Mouse (Mus musculus) forebrain, embryonic 10.5 days (tissue): ENCODE measurements around the gene Zfp846. TPM values are rescaled to one million over a fixed set of nuclear protein-coding genes. Genes with fewer than 3 reads are reported as not detected.

Experiments used
- DNase-seq: peaks from one replicate; pipeline ENCODE4 v3.0.0-alpha.2; 2017; ENCODE audit warnings: low spot score; ENCODE audit errors: extremely low spot score
- H3K27ac ChIP-seq: fragments of 300-500 bp; sonication (generic); 2 replicates; pipeline ENCODE4 v1.5.1; 2016; ENCODE audit warnings: mild to moderate bottlenecking
- H3K27me3 ChIP-seq: fragments of 300-500 bp; sonication (generic); 2 replicates; pipeline ENCODE4 v1.6.1; 2016; ENCODE audit warnings: mild to moderate bottlenecking; ENCODE audit not compliant: poor library complexity, severe bottlenecking
- H3K36me3 ChIP-seq: fragments of 300-500 bp; sonication (generic); replicated peaks from 2 replicates; pipeline ENCODE4 v1.6.1; 2016; ENCODE audit warnings: mild to moderate bottlenecking, moderate library complexity
- H3K4me1 ChIP-seq: fragments of 300-500 bp; sonication (generic); 2 replicates; pipeline ENCODE4 v1.6.1; 2016
- H3K4me3 ChIP-seq: fragments of 300-500 bp; sonication (generic); 2 replicates; pipeline ENCODE4 v1.5.1; 2016; ENCODE audit warnings: mild to moderate bottlenecking, moderate library complexity
- H3K9me3 ChIP-seq: fragments of 300-500 bp; sonication (generic); 2 replicates; pipeline ENCODE4 v1.6.1; 2016; ENCODE audit warnings: mild to moderate bottlenecking, moderate library complexity
- WGBS: fragments of 180-500 bp; shearing (Covaris S2); methylation state at CpG from one replicate; pipeline ENCODE4 v1.1.7; 2016; 5-methylcytosine and 5-hydroxymethylcytosine counted together
- polyA plus RNA-seq: library from polyadenylated mRNA; unstranded; fragments of >200 nt; fragmentation: Nextera tagmentation; extraction: Ambion mirVana; gene quantifications from 2 replicates; pipeline ENCODE4 v1.2.1, GENCODE M21; 2016

Zfp846 gene
- polyA plus RNA-seq, 1 experiment from 2014 or later: 17.6 TPM

- Histone ChIP-seq H3K27ac (peak within 1 kb of the TSS; percentile 91), H3K9me3 (no peaks in the 10 kb centered on the region), H3K36me3 (peaks cover 36% of the 10 kb centered on the region), H3K4me1 (peaks cover 45% of the 10 kb centered on the region), H3K27me3 (no peaks in the 10 kb centered on the region), H3K4me3 (peak within 1 kb of the TSS; percentile 86)
- DNase-seq: peak; percentile 95
- WGBS: under 1% methylated on average over 51 of the region's 51 CpGs
Observed at GRCm38 (mm10) chr9:20642101-20642895, 61.2 kb downstream of the Zfp846 start, which contains the start of gene Ubl5. Ubl5 (plus strand) TSS chr9:20642878.

DNA sequence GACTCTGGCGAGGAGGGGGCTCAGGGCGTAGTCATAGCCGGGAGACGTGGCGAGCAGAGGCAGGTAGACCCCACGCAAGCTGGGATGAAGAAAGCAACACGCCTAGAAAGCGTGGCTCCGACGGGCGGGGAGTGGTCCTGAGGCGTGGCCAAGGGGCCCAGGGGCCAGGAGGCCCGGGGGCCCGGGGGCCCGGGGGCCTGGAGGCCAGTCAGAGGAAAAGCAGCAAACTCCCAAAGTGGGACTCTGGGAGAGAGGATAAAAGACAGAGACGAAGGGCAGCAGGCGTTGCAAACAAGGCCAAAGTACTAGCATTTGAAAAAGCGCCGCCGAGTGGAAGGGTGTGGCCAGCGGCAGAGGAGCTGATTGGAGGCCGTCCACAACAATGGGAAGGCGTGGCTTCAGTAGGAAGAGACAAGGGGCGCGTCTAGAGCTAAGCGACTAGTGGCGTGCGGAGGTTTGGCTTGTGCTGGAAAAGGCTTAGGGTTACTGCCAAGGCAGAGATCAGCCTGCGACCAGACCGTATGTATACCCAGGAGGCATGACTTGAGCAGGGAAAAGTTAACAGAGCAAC lies 61.9 kb downstream of the Zfp846 start:
- peak overlapping the region; percentile 86 for H3K4me3 ChIP-seq
- no peaks in the 10 kb centered on the region for H3K27me3 ChIP-seq
- peaks cover 45% of the 10 kb centered on the region for H3K4me1 ChIP-seq
- peak overlapping the region; percentile 91 for H3K27ac ChIP-seq
- peaks cover 36% of the 10 kb centered on the region for H3K36me3 ChIP-seq
- WGBS: under 1% methylated on average over 30 of the region's 30 CpGs
- peak; percentile 85 for DNase-seq
- H3K9me3 ChIP-seq: no peaks in the 10 kb centered on the region

- Histone ChIP-seq H3K4me3 (peak overlapping the region; percentile 86), H3K27me3 (no peaks in the 10 kb centered on the region), H3K4me1 (peaks cover 45% of the 10 kb centered on the region), H3K36me3 (peaks cover 36% of the 10 kb centered on the region), H3K9me3 (no peaks in the 10 kb centered on the region), H3K27ac (peak overlapping the region; percentile 91)
- WGBS: 13% methylated on average over 13 of the region's 13 CpGs
- DNase-seq: no peak
Observed at GRCm38 (mm10) chr9:20643781-20644180, 62.7 kb downstream of the Zfp846 start.

GRCm38 (mm10) chr9:20644360-20645081 lies 63.4 kb downstream of the Zfp846 start, which contains the start of gene Fbxl12:
Fbxl12 (minus strand) TSS chr9:20644767.
- Histone ChIP-seq H3K4me3 (peak within 1 kb of the TSS; percentile 86), H3K36me3 (peaks cover 28% of the 10 kb centered on the region), H3K27me3 (no peaks in the 10 kb centered on the region), H3K9me3 (no peaks in the 10 kb centered on the region), H3K4me1 (peaks cover 45% of the 10 kb centered on the region), H3K27ac (peak within 1 kb of the TSS; percentile 91)
- peak; percentile 79 for DNase-seq
- under 1% methylated on average over 43 of the region's 43 CpGs for WGBS

- no peak for DNase-seq
- Histone ChIP-seq H3K27me3 (no peaks in the 10 kb centered on the region), H3K9me3 (no peaks in the 10 kb centered on the region), H3K36me3 (peaks cover 27% of the 10 kb centered on the region), H3K4me3 (peak overlapping the region; percentile 86), H3K27ac (peak overlapping the region; percentile 91), H3K4me1 (peaks cover 45% of the 10 kb centered on the region)
- WGBS: 5% methylated on average over 17 of the region's 17 CpGs
Observed at GRCm38 (mm10) chr9:20645121-20645520, 64.0 kb downstream of the Zfp846 start.

GRCm38 (mm10) chr9:20651602-20652259 lies 70.6 kb downstream of the Zfp846 start, which contains the start of gene Pin1:
Pin1 (plus strand) TSS chr9:20652095.
- Histone ChIP-seq H3K27me3 (no peaks in the 10 kb centered on the region), H3K4me3 (peak within 1 kb of the TSS; percentile 97), H3K9me3 (no peaks in the 10 kb centered on the region), H3K36me3 (peaks cover 54% of the 10 kb centered on the region), H3K27ac (peak within 1 kb of the TSS; percentile 92), H3K4me1 (peaks cover 35% of the 10 kb centered on the region)
- DNase-seq: peak; percentile 98
- under 1% methylated on average over 45 of the region's 45 CpGs for WGBS

DNA sequence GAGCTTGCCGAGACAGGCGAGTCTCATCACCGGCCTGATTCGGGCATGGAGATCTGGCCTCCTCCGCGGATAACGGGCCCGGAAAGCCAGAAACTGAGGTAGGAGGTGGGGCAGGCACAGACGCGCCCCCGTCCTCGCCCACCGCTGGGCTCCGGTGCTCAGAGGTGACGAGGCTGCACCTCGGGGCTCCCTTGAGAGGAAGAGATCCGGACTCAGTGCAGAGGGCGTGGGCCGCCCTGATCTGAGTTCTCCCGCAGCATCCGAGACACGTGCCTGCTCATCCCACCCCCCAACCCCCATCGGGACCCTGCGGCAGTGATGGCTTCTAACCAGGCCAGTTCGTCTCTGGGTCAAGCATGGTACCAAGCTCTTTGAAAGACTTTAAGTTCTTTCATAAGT lies 71.2 kb downstream of the Zfp846 start:
- H3K9me3 ChIP-seq: no peaks in the 10 kb centered on the region
- peaks cover 35% of the 10 kb centered on the region for H3K4me1 ChIP-seq
- H3K36me3 ChIP-seq: peaks cover 55% of the 10 kb centered on the region
- H3K27ac ChIP-seq: peak overlapping the region; percentile 92
- H3K4me3 ChIP-seq: peak overlapping the region; percentile 97
- WGBS: under 1% methylated on average over 25 of the region's 25 CpGs
- no peak for DNase-seq
- no peaks in the 10 kb centered on the region for H3K27me3 ChIP-seq

- peaks cover 35% of the 10 kb centered on the region for H3K4me1 ChIP-seq
- no peak overlapping the region for H3K27ac ChIP-seq
- WGBS: 90% methylated on average over 3 of the region's 3 CpGs
- H3K4me3 ChIP-seq: peak overlapping the region; percentile 97
- no peak for DNase-seq
- H3K36me3 ChIP-seq: peaks cover 56% of the 10 kb centered on the region
- H3K27me3 ChIP-seq: no peaks in the 10 kb centered on the region
- H3K9me3 ChIP-seq: no peaks in the 10 kb centered on the region
Observed at GRCm38 (mm10) chr9:20653859-20654258, 72.8 kb downstream of the Zfp846 start.

Other genes starting within 250 kb of the Zfp846 start
- gene Olfr18, start 245.2 kb upstream of the Zfp846 start, polyA plus RNA-seq: not detected in 2 replicates
- 27.7 and 30.6 TPM in 2 replicates for gene Zfp560, start 196.1 kb upstream of the Zfp846 start, polyA plus RNA-seq
- 25.6 and 27.3 TPM in 2 replicates for gene Zfp26, start 121.1 kb upstream of the Zfp846 start, polyA plus RNA-seq
- 26.1 and 26.6 TPM in 2 replicates for gene Zfp426, start 88.5 kb upstream of the Zfp846 start, polyA plus RNA-seq
- 134 and 139 TPM in 2 replicates for gene Zfp266, start 59.9 kb upstream of the Zfp846 start, polyA plus RNA-seq
- 356 and 383 TPM in 2 replicates for gene Ubl5, start 61.6 kb downstream of the Zfp846 start, polyA plus RNA-seq
- 18.4 and 19.0 TPM in 2 replicates for gene Fbxl12, start 63.5 kb downstream of the Zfp846 start, polyA plus RNA-seq
- gene Pin1, start 70.8 kb downstream of the Zfp846 start, polyA plus RNA-seq: 86.3 and 86.4 TPM in 2 replicates
- 10.4 and 14.0 TPM in 2 replicates for gene Olfm2, start 165.1 kb downstream of the Zfp846 start, polyA plus RNA-seq
- 0.26 and 0.27 TPM in 2 replicates for gene Col5a3, start 233.8 kb downstream of the Zfp846 start, polyA plus RNA-seq
- not detected in 2 replicates for gene Rdh8, start 237.2 kb downstream of the Zfp846 start, polyA plus RNA-seq